Mouse (Mus musculus): ENCODE measurements around the gene Qprt. TPM values are rescaled to one million over a fixed set of nuclear protein-coding genes. Genes with fewer than 3 reads are reported as not detected.
"Not testable (repeated sequence)": the region's sequence is repeated elsewhere in the genome, so short reads cannot be mapped to it uniquely, and the experiment has no call there.

Gene Qprt
- total RNA-seq, 2 experiments from 2014 or later, result 5.3 to 8.2 TPM

- ATAC-seq (replicated peaks; ENCODE audit: low FRiP score, low TSS enrichment, poor library complexity, severe bottlenecking), result peak; percentile 60
Measured at GRCm38 (mm10) chr7:127103960-127104359, 18.1 kb downstream of the Qprt start.

- ATAC-seq (replicated peaks; ENCODE audit: low FRiP score, low TSS enrichment, poor library complexity, severe bottlenecking), result no peak
Measured at GRCm38 (mm10) chr7:127102148-127102547, 19.9 kb downstream of the Qprt start.

- ATAC-seq (replicated peaks; ENCODE audit: low FRiP score, low TSS enrichment, poor library complexity, severe bottlenecking), result peak; percentile 33
Measured at GRCm38 (mm10) chr7:127101451-127102016, 20.5 kb downstream of the Qprt start.

GRCm38 (mm10) chr7:127099528-127099927, 22.5 kb downstream of the Qprt start:
- ATAC-seq (replicated peaks; ENCODE audit: low FRiP score, low TSS enrichment, poor library complexity, severe bottlenecking), result no peak

GRCm38 (mm10) chr7:127098950-127099349, 23.1 kb downstream of the Qprt start:
- ATAC-seq (replicated peaks; ENCODE audit: low FRiP score, low TSS enrichment, poor library complexity, severe bottlenecking), result no peak

GRCm38 (mm10) chr7:127098521-127098920, 23.5 kb downstream of the Qprt start:
- no peak for ATAC-seq (replicated peaks; ENCODE audit: low FRiP score, low TSS enrichment, poor library complexity, severe bottlenecking)

- ATAC-seq (replicated peaks; ENCODE audit: low FRiP score, low TSS enrichment, poor library complexity, severe bottlenecking), result no peak
Measured at GRCm38 (mm10) chr7:127096456-127096855, 25.6 kb downstream of the Qprt start.

- ATAC-seq (replicated peaks; ENCODE audit: low FRiP score, low TSS enrichment, poor library complexity, severe bottlenecking), result no peak
Measured at GRCm38 (mm10) chr7:127093914-127094313, 28.1 kb downstream of the Qprt start.

- peak; percentile 82 for ATAC-seq (replicated peaks; ENCODE audit: low FRiP score, low TSS enrichment, poor library complexity, severe bottlenecking)
Measured at GRCm38 (mm10) chr7:127091114-127091896, 30.7 kb downstream of the Qprt start, which contains the start of gene AI467606. AI467606 (plus strand) TSS chr7:127091359.

- peak; percentile 2; the same call in 1 of the 2 replicates for ATAC-seq (replicated peaks; ENCODE audit: low FRiP score, low TSS enrichment, poor library complexity, severe bottlenecking)
Measured at GRCm38 (mm10) chr7:127090154-127091113, 31.6 kb downstream of the Qprt start.

GRCm38 (mm10) chr7:127088901-127089845, 32.9 kb downstream of the Qprt start:
- ATAC-seq (replicated peaks; ENCODE audit: low FRiP score, low TSS enrichment, poor library complexity, severe bottlenecking), result no peak

- ATAC-seq (replicated peaks; ENCODE audit: low FRiP score, low TSS enrichment, poor library complexity, severe bottlenecking), result no peak
Measured at GRCm38 (mm10) chr7:127088083-127088482, 33.9 kb downstream of the Qprt start.

GRCm38 (mm10) chr7:127087278-127088010, 34.6 kb downstream of the Qprt start, which contains the start of gene Zg16:
Zg16 (minus strand) TSS chr7:127087328.
- ATAC-seq (replicated peaks; ENCODE audit: low FRiP score, low TSS enrichment, poor library complexity, severe bottlenecking), result not testable (repeated sequence)

GRCm38 (mm10) chr7:127085751-127086150, 36.3 kb downstream of the Qprt start:
- ATAC-seq (replicated peaks; ENCODE audit: low FRiP score, low TSS enrichment, poor library complexity, severe bottlenecking), result not testable (repeated sequence)

- ATAC-seq (replicated peaks; ENCODE audit: low FRiP score, low TSS enrichment, poor library complexity, severe bottlenecking), result no peak
Measured at GRCm38 (mm10) chr7:127084794-127085193, 37.2 kb downstream of the Qprt start.

GRCm38 (mm10) chr7:127083689-127084088, 38.3 kb downstream of the Qprt start:
- peak; percentile 85 for ATAC-seq (replicated peaks; ENCODE audit: low FRiP score, low TSS enrichment, poor library complexity, severe bottlenecking)

GRCm38 (mm10) chr7:127082995-127083394, 39.0 kb downstream of the Qprt start:
- ATAC-seq (replicated peaks; ENCODE audit: low FRiP score, low TSS enrichment, poor library complexity, severe bottlenecking), result no peak

GRCm38 (mm10) chr7:127082271-127082670, 39.8 kb downstream of the Qprt start:
- no peak for ATAC-seq (replicated peaks; ENCODE audit: low FRiP score, low TSS enrichment, poor library complexity, severe bottlenecking)

All from megakaryocyte-erythroid progenitor cell, adult 5-6 weeks (primary cell).